Mouse (Mus musculus) small intestine, adult 2 months (tissue): ENCODE measurements around the gene Gm21830. TPM values are rescaled to one million over a fixed set of nuclear protein-coding genes. Genes with fewer than 3 reads are reported as not detected.
"Not testable (repeated sequence)": the region's sequence is repeated elsewhere in the genome, so short reads cannot be mapped to it uniquely, and the experiment has no call there.

Experiments used
- H3K27ac ChIP-seq: fragments of 200-500 bp; 2 replicates; pipeline ENCODE4 v1.5.1; 2012; ENCODE audit warnings: low read depth, low read length, control low read depth, inconsistent platforms; ENCODE audit not compliant: insufficient read depth
- H3K27me3 ChIP-seq: fragments of 200-500 bp; 2 replicates; pipeline ENCODE4 v1.6.1; 2012; ENCODE audit warnings: mild to moderate bottlenecking, moderate library complexity, low read length, inconsistent platforms; ENCODE audit not compliant: control insufficient read depth, insufficient read depth
- H3K36me3 ChIP-seq: fragments of 200-500 bp; 2 replicates; pipeline ENCODE4 v1.6.1; 2012; ENCODE audit warnings: mild to moderate bottlenecking, low read length, control low read depth, inconsistent platforms; ENCODE audit not compliant: control insufficient read depth, insufficient read depth
- H3K4me1 ChIP-seq: fragments of 200-500 bp; 2 replicates; pipeline ENCODE4 v1.6.1; 2012; ENCODE audit warnings: low read length, inconsistent platforms, mixed read lengths; ENCODE audit not compliant: control insufficient read depth, insufficient read depth, insufficient read length
- H3K4me3 ChIP-seq: fragments of 200-500 bp; 2 replicates; pipeline ENCODE4 v1.5.1; 2012; ENCODE audit warnings: low read depth, mild to moderate bottlenecking, control low read depth, inconsistent platforms, low read length, moderate library complexity
- CTCF ChIP-seq: fragments of 200-500 bp; IDR thresholded peaks from 2 replicates; pipeline ENCODE4 v1.5.1; 2012; ENCODE audit warnings: low read depth, mild to moderate bottlenecking, control low read depth, inconsistent platforms, low read length, moderate library complexity, mixed read lengths; ENCODE audit not compliant: insufficient replicate concordance, insufficient read length; ENCODE audit errors: extremely low read depth
- POLR2A ChIP-seq: fragments of 200-500 bp; IDR thresholded peaks from 2 replicates; pipeline ENCODE4 v1.6.1; 2012; ENCODE audit warnings: low read depth, mild to moderate bottlenecking, control low read depth, inconsistent platforms, low read length, moderate library complexity
- WGBS: fragments of 180-500 bp; shearing (Covaris S2); methylation state at CpG from one replicate; pipeline ENCODE4 v1.1.7; 2018; 5-methylcytosine and 5-hydroxymethylcytosine counted together
- polyA plus RNA-seq: library from polyadenylated mRNA; depleted of rRNA; stranded (reverse); fragments of >200 nt; gene quantifications from 2 replicates; pipeline ENCODE4 v1.2.3, GENCODE M21; 2012; rRNA removed

The Gm21830 gene
- not detected in 2 replicates for polyA plus RNA-seq

DNA sequence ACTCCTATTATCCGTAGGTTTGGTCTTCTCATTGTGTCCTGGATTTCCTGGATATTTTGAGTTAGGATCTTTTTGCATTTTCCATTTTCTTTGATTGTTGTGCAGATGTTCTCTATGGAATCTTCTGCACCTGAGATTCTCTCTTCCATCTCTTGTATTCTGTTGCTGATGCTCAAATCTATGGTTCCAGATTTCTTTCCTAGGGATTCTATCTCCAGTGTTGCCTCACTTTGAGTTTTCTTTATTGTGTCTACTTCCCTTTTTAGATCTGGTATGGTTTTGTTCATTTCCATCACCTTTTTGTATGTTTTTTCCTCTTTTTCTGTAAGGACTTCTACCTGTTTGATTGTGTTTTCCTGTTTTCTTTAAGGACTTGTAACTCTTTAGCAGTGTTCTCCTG is at the start of gene Gm21830:
Gene Gm21830 (plus strand): TSS at position 301 of the 400 bp plus-strand sequence.
- not testable (repeated sequence) for H3K27me3 ChIP-seq, H3K4me3 ChIP-seq, H3K27ac ChIP-seq, H3K4me1 ChIP-seq, H3K36me3 ChIP-seq
- no CpG with 5 or more reads among the region's 1 CpGs for WGBS

GRCm38 (mm10) chr2:67364506-67364905 is 49.0 kb upstream of the Gm21830 start:
- TF ChIP-seq CTCF (no peak), POLR2A (no peak)
- H3K36me3 ChIP-seq, result no peaks in the 10 kb centered on the region
- H3K4me1 ChIP-seq, result no peaks in the 10 kb centered on the region
- no peaks in the 10 kb centered on the region for H3K27me3 ChIP-seq
- H3K27ac ChIP-seq, result no peak overlapping the region
- H3K4me3 ChIP-seq, result no peak overlapping the region
- WGBS, result 70% methylated on average over 2 of the region's 2 CpGs

DNA sequence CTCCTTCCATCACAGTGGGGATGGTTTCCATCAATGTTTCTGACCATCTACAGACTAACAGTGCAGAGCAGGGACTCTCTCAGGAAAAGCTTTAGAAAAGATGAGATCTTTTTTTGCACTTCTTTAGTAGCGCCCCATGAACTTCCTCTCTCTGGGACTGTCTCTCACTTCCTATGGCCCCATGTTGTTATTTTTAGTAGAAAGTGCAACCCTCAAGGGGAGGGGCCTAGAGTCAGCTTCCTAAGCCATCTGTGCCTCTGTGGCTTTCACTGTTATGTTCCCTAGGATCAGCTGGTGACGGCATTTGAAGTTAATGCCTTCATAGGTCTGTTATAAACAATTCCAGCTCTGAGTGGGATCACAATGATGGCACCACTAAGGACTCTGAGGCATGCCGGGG is 35.0 kb upstream of the Gm21830 start:
- Histone ChIP-seq H3K36me3 (no peaks in the 10 kb centered on the region), H3K27me3 (no peaks in the 10 kb centered on the region), H3K4me3 (no peak overlapping the region), H3K4me1 (no peaks in the 10 kb centered on the region), H3K27ac (no peak overlapping the region)
- no peak for TF ChIP-seq POLR2A
- TF ChIP-seq CTCF, result no peak
- 66% methylated on average over 3 of the region's 3 CpGs for WGBS

GRCm38 (mm10) chr2:67420853-67421252 is 7.3 kb downstream of the Gm21830 start:
- Histone ChIP-seq H3K27ac (no peak overlapping the region), H3K27me3 (no peaks in the 10 kb centered on the region), H3K36me3 (no peaks in the 10 kb centered on the region), H3K4me3 (no peak overlapping the region), H3K4me1 (no peaks in the 10 kb centered on the region)
- TF ChIP-seq CTCF (no peak), POLR2A (no peak)

DNA sequence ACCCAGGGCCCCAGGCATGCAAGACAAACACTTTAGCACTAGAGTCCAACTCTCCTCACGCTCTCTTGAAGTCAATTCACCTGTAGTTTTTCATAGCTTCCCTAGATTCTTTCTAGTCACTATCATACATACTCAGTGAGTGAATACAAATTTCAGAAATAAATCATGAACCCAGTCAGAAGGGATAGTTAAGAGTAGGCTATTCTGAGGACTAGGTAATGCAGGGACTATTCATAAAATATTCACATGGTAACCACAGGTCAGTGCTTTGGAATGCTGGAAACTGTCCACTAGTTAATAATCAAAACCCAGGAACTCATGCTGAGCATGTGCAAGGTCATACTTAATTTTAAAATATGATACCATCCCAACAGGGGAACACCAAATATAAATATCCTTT is 9.3 kb downstream of the Gm21830 start:
- no peaks in the 10 kb centered on the region for H3K4me1 ChIP-seq
- H3K27me3 ChIP-seq, result no peaks in the 10 kb centered on the region
- no peak for TF ChIP-seq POLR2A
- TF ChIP-seq CTCF, result no peak
- no peaks in the 10 kb centered on the region for H3K36me3 ChIP-seq
- 64% methylated on average over 1 of the region's 1 CpGs for WGBS
- H3K27ac ChIP-seq, result no peak overlapping the region
- H3K4me3 ChIP-seq, result no peak overlapping the region

DNA sequence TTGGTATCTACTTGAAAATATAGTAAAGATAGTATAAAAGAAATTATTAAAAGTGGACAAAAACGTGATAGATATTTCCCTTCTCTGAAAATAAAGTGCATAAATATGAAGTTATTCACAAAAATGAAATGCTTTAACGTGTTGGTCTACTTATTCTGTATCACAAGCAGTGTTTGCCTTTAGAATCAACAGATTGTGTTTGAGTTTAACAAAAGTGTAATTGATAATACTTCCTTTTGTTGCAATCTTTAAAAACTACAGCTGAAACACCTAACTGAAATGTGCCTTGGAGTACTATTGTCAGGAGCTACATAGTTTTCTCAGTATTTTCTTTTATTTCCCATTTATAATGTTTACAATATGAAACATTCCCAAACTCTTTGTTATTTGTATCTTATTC is 19.6 kb downstream of the Gm21830 start, which contains the start of gene Gm26727:
Gene Gm26727 (minus strand): TSS at position 101 of the 400 bp plus-strand sequence.
- 51% methylated on average over 2 of the region's 2 CpGs for WGBS

DNA sequence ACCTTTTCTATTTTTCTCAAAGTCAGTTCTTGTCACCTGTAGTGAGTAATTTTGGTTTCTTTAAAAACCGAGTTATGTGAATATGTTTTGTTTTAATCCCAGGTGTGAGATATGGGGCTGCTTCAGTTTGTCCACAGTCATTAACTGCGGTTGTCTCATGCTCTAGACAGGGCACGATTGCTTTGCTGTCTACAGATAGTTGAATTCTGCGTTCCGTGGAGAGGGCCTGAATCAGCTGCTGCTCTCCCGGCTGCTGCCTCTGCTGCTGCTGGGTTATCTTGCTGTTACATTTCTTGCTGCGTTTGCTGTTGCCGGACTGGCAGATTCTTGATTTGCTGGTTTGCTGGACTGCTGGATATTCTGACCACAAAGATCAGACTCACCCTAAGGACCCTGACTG is 24.8 kb downstream of the Gm21830 start:
- Histone ChIP-seq H3K27me3 (no peaks in the 10 kb centered on the region), H3K36me3 (no peaks in the 10 kb centered on the region), H3K4me1 (no peaks in the 10 kb centered on the region), H3K27ac (no peak overlapping the region), H3K4me3 (no peak overlapping the region)
- TF ChIP-seq POLR2A (no peak), CTCF (no peak)
- 51% methylated on average over 8 of the region's 8 CpGs for WGBS

More for the DNA sequence above, 19.6 kb downstream of the Gm21830 start, which contains the start of gene Gm26727:
- no peaks in the 10 kb centered on the region for H3K36me3 ChIP-seq
- TF ChIP-seq CTCF, result no peak
- TF ChIP-seq POLR2A, result no peak
- no peaks in the 10 kb centered on the region for H3K4me1 ChIP-seq
- no peak within 1 kb of the TSS for H3K27ac ChIP-seq
- no peak within 1 kb of the TSS for H3K4me3 ChIP-seq
- no peaks in the 10 kb centered on the region for H3K27me3 ChIP-seq

GRCm38 (mm10) chr2:67445780-67446179 is 32.3 kb downstream of the Gm21830 start, which contains the start of gene Xirp2:
TSS of gene Xirp2 (plus strand) at chr2:67446002.
- 45% methylated on average over 3 of the region's 3 CpGs for WGBS
- Histone ChIP-seq H3K27me3 (no peaks in the 10 kb centered on the region), H3K27ac (no peak within 1 kb of the TSS), H3K36me3 (no peaks in the 10 kb centered on the region), H3K4me3 (no peak within 1 kb of the TSS), H3K4me1 (no peaks in the 10 kb centered on the region)
- TF ChIP-seq POLR2A (no peak), CTCF (no peak)
